ENCODE assay signal across 8 mouse cellular contexts in the genomic region with DNA sequence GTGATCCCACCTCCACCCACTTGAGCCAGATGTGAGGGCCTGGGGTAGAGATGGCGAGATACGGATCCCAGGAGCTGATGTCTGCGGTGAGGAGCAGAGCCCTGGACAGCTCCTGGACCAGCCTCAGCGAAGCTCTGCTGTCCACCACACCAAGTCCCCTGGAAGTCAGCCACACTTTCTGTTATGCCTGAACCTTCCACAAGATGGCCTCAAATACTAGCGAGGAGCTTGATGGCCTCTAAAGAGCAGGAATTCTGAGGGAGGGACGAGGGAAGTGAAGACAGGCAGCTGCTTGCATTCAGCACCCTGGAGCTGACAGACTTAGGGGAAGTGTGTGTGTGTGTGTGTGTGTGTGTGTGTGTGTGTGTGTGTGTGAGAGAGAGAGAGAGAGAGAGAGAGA. TPM values are rescaled to one million over a fixed set of nuclear protein-coding genes. Genes with fewer than 3 reads are reported as not detected.
A peak's percentile ranks its signal among the peaks of the same experiment; 100 is the strongest.
DNase-seq lines count a peak whose midpoint lies in the region; ATAC-seq and TF ChIP-seq lines count a peak whose summit lies in the region.

No protein-coding gene starts in this region.

- peak; percentile 86 for ATAC-seq in limb, embryonic 14.5 days (ENCODE audit: low FRiP score, low read depth)
- ATAC-seq in midbrain, postnatal 0 days (ENCODE audit: low FRiP score): peak; percentile 64

- no peaks in the 10 kb centered on the region for H3K9me3 ChIP-seq in heart, embryonic 10.5 days
- no peaks in the 10 kb centered on the region for H3K9me3 ChIP-seq in limb, embryonic 14.5 days (ENCODE audit: control insufficient read depth, low read length)
- no peaks in the 10 kb centered on the region for H3K9me3 ChIP-seq in midbrain, postnatal 0 days (ENCODE audit: low read length)

- H3K79me3 ChIP-seq in C2C12 (ENCODE audit: low read depth): no peaks in the 10 kb centered on the region

- no peaks in the 10 kb centered on the region for H3K36me3 ChIP-seq in C2C12 (ENCODE audit: control insufficient read depth, insufficient read depth)
- no peaks in the 10 kb centered on the region for H3K36me3 ChIP-seq in heart, embryonic 10.5 days
- H3K36me3 ChIP-seq in limb, embryonic 14.5 days (ENCODE audit: control insufficient read depth, insufficient read depth, low read length): no peaks in the 10 kb centered on the region
- H3K36me3 ChIP-seq in midbrain, postnatal 0 days (ENCODE audit: insufficient read depth, low read length): no peaks in the 10 kb centered on the region

- H3ac ChIP-seq in C2C12 (ENCODE audit: control insufficient read depth, insufficient read length, low read depth): no peak overlapping the region

- peaks cover 41% of the 10 kb centered on the region for H3K4me1 ChIP-seq in heart, embryonic 10.5 days
- H3K4me1 ChIP-seq in limb, embryonic 14.5 days (ENCODE audit: control insufficient read depth, insufficient read depth, low read length): peaks cover 4% of the 10 kb centered on the region; the same call in 1 of the 2 replicates
- peaks cover 6% of the 10 kb centered on the region; the same call in 1 of the 2 replicates for H3K4me1 ChIP-seq in midbrain, postnatal 0 days (ENCODE audit: insufficient read depth, low read length)

- H3K9ac ChIP-seq in limb, embryonic 14.5 days (ENCODE audit: low read depth, low read length, severe bottlenecking): peak overlapping the region; percentile 1; the same call in 1 of the 2 replicates
- H3K9ac ChIP-seq in midbrain, postnatal 0 days (replicated peaks; ENCODE audit: low read length, poor library complexity, severe bottlenecking): peak overlapping the region; percentile 50; the same call in 1 of the 2 replicates

- peak overlapping the region; percentile 50 for H3K4me2 ChIP-seq in limb, embryonic 14.5 days (replicated peaks; ENCODE audit: low read depth, low read length, severe bottlenecking)
- peak overlapping the region; percentile 54 for H3K4me2 ChIP-seq in midbrain, postnatal 0 days (ENCODE audit: low read depth, low read length, poor library complexity, severe bottlenecking)

- TF ChIP-seq CTCF in C2C12 (IDR thresholded peaks at IDR 0.05; ENCODE audit: control insufficient read depth, insufficient read depth, insufficient read length): peak; percentile 36
- peak; percentile 82 for TF ChIP-seq CTCF in brain, embryonic 14.5 days (IDR thresholded peaks at IDR 0.05; ENCODE audit: borderline replicate concordance, extremely low read depth, insufficient read depth, insufficient read length)
- TF ChIP-seq CTCF in midbrain, postnatal 0 days (IDR thresholded peaks at IDR 0.05): peak; percentile 94

- H3K79me2 ChIP-seq in C2C12 (ENCODE audit: control insufficient read depth, insufficient read depth): no peaks in the 10 kb centered on the region

- no peak overlapping the region for H3K4me3 ChIP-seq in C2C12 (ENCODE audit: insufficient read depth, poor library complexity, severe bottlenecking)
- peak overlapping the region; percentile 53 for H3K4me3 ChIP-seq in heart, embryonic 10.5 days
- H3K4me3 ChIP-seq in limb, embryonic 14.5 days (replicated peaks; ENCODE audit: low read length): peak overlapping the region; percentile 33
- H3K4me3 ChIP-seq in midbrain, postnatal 0 days (ENCODE audit: low read depth, low read length): peak overlapping the region; percentile 35

- H3K27ac ChIP-seq in heart, embryonic 10.5 days: no peak overlapping the region
- no peak overlapping the region for H3K27ac ChIP-seq in limb, embryonic 14.5 days (replicated peaks; ENCODE audit: low read depth, low read length)
- H3K27ac ChIP-seq in midbrain, postnatal 0 days (ENCODE audit: low read depth, low read length): no peak overlapping the region

- DNase-seq in brain, embryonic 14.5 days (ENCODE audit: low read depth): peak; percentile 95
- peak; percentile 14 for DNase-seq in fat pad, adult 2 months (ENCODE audit: extremely low read depth, low read depth, low spot score)
- peak; percentile 92 for DNase-seq in heart, embryonic 10.5 days (ENCODE audit: low spot score)
- peak; percentile 85 for DNase-seq in kidney, adult 9 months
- DNase-seq in limb, embryonic 14.5 days (ENCODE audit: low spot score): peak; percentile 91
- DNase-seq in midbrain, postnatal 0 days (ENCODE audit: low spot score): peak; percentile 95
- peak; percentile 80 for DNase-seq in telencephalon, adult 2 months (ENCODE audit: low read depth, low spot score)

- WGBS in heart, embryonic 10.5 days: under 1% methylated on average over 6 of the region's 6 CpGs
- 0% methylated on average over 6 of the region's 6 CpGs for whole genome bisulfite sequencing in limb, embryonic 14.5 days
- WGBS in midbrain, postnatal 0 days: 0% methylated on average over 6 of the region's 6 CpGs

- H3K27me3 ChIP-seq in C2C12 (ENCODE audit: control insufficient read depth, insufficient read depth, insufficient read length): no peaks in the 10 kb centered on the region
- peaks cover 64% of the 10 kb centered on the region for H3K27me3 ChIP-seq in heart, embryonic 10.5 days (ENCODE audit: insufficient read depth, poor library complexity, severe bottlenecking)
- peaks cover 33% of the 10 kb centered on the region for H3K27me3 ChIP-seq in limb, embryonic 14.5 days (ENCODE audit: control insufficient read depth, insufficient read depth, low read length)
- peaks cover 23% of the 10 kb centered on the region for H3K27me3 ChIP-seq in midbrain, postnatal 0 days (ENCODE audit: insufficient read depth, low read length)

- TF ChIP-seq POLR2A in brain, embryonic 14.5 days (IDR thresholded peaks at IDR 0.05; ENCODE audit: borderline replicate concordance, extremely low read depth, insufficient read depth, insufficient read length, poor library complexity, severe bottlenecking): no peak
- no peak for TF ChIP-seq POLR2A in limb, embryonic 14.5 days (IDR thresholded peaks at IDR 0.05; ENCODE audit: borderline replicate concordance, extremely low read depth, insufficient read depth, insufficient read length)

TF ChIP-seq in C2C12, 6 proteins besides CTCF, POLR2A, EP300 and RAD21:
- TF ChIP-seq MAX (IDR thresholded peaks at IDR 0.05): no peak
- TF ChIP-seq FOSL1 (IDR thresholded peaks at IDR 0.05; ENCODE audit: insufficient read depth, low read length, poor library complexity, severe bottlenecking): no peak
- TF ChIP-seq USF1 (IDR thresholded peaks at IDR 0.05; ENCODE audit: low read depth): no peak
- TF ChIP-seq MYOG (IDR thresholded peaks at IDR 0.05; ENCODE audit: control insufficient read depth, extremely low read depth, insufficient read length): no peak
- no peak for TF ChIP-seq CEBPB (IDR thresholded peaks at IDR 0.05; ENCODE audit: low read depth)
- no peak for TF ChIP-seq MYOD1 (IDR thresholded peaks at IDR 0.05; ENCODE audit: control insufficient read depth, insufficient read length, low read depth)

RNA-seq across cellular contexts. Expression of a gene that starts 0.9 kb away (rescaled TPM):
- not detected for polyA plus RNA-seq in C2C12 (2012; fragmentation: generic; extraction: Trizol)
- polyA plus RNA-seq in brain, embryonic 14.5 days (2012; rRNA removed): 0.15 and 0.30 TPM in 2 replicates
- not detected in 2 replicates for polyA plus RNA-seq in heart, embryonic 10.5 days (2016; fragmentation: Nextera tagmentation; extraction: Ambion mirVana)
- polyA plus RNA-seq in limb, embryonic 14.5 days (2012; rRNA removed): 0.18 and 0.36 TPM in 2 replicates
- polyA plus RNA-seq in limb, embryonic 14.5 days (2014; fragmentation: Nextera tagmentation; extraction: Ambion mirVana): not detected in 2 replicates
- 3.0 TPM in 1 of 2 replicates, not detected in the other for total RNA-seq in midbrain, postnatal 0 days (2014; rRNA removed)
- polyA plus RNA-seq in midbrain, postnatal 0 days (2015; fragmentation: Nextera tagmentation; extraction: Ambion mirVana): 0.30 TPM in 1 of 2 replicates, not detected in the other

RNA-seq across cellular contexts. Expression of a gene that starts 1.1 kb away (rescaled TPM):
- 0.23 TPM for polyA plus RNA-seq in C2C12 (2012; fragmentation: generic; extraction: Trizol)
- 0.40 and 0.74 TPM in 2 replicates for polyA plus RNA-seq in brain, embryonic 14.5 days (2012; rRNA removed)
- 1.3 and 1.6 TPM in 2 replicates for polyA plus RNA-seq in heart, embryonic 10.5 days (2016; fragmentation: Nextera tagmentation; extraction: Ambion mirVana)
- 16.6 and 22.4 TPM in 2 replicates for polyA plus RNA-seq in limb, embryonic 14.5 days (2012; rRNA removed)
- 4.3 and 6.9 TPM in 2 replicates for polyA plus RNA-seq in limb, embryonic 14.5 days (2014; fragmentation: Nextera tagmentation; extraction: Ambion mirVana)
- total RNA-seq in midbrain, postnatal 0 days (2014; rRNA removed): 0.42 and 0.71 TPM in 2 replicates
- polyA plus RNA-seq in midbrain, postnatal 0 days (2015; fragmentation: Nextera tagmentation; extraction: Ambion mirVana): 0.57 and 0.59 TPM in 2 replicates

RNA-seq across cellular contexts. Expression of a gene that starts 43.5 kb away (rescaled TPM):
- 60.3 TPM for polyA plus RNA-seq in C2C12 (2012; fragmentation: generic; extraction: Trizol)
- 132 and 152 TPM in 2 replicates for polyA plus RNA-seq in brain, embryonic 14.5 days (2012; rRNA removed)
- 155 and 166 TPM in 2 replicates for polyA plus RNA-seq in heart, embryonic 10.5 days (2016; fragmentation: Nextera tagmentation; extraction: Ambion mirVana)
- 162 and 190 TPM in 2 replicates for polyA plus RNA-seq in limb, embryonic 14.5 days (2012; rRNA removed)
- polyA plus RNA-seq in limb, embryonic 14.5 days (2014; fragmentation: Nextera tagmentation; extraction: Ambion mirVana): 98.6 and 111 TPM in 2 replicates
- total RNA-seq in midbrain, postnatal 0 days (2014; rRNA removed): 110 and 119 TPM in 2 replicates
- 172 and 188 TPM in 2 replicates for polyA plus RNA-seq in midbrain, postnatal 0 days (2015; fragmentation: Nextera tagmentation; extraction: Ambion mirVana)

RNA-seq across cellular contexts. Expression of a gene that starts 45.3 kb away (rescaled TPM):
- polyA plus RNA-seq in C2C12 (2012; fragmentation: generic; extraction: Trizol): 0.06 TPM
- 0.04 and 0.11 TPM in 2 replicates for polyA plus RNA-seq in brain, embryonic 14.5 days (2012; rRNA removed)
- polyA plus RNA-seq in heart, embryonic 10.5 days (2016; fragmentation: Nextera tagmentation; extraction: Ambion mirVana): not detected in 2 replicates
- polyA plus RNA-seq in limb, embryonic 14.5 days (2012; rRNA removed): 0.69 and 0.74 TPM in 2 replicates
- 0.14 and 0.28 TPM in 2 replicates for polyA plus RNA-seq in limb, embryonic 14.5 days (2014; fragmentation: Nextera tagmentation; extraction: Ambion mirVana)
- total RNA-seq in midbrain, postnatal 0 days (2014; rRNA removed): 0.22 TPM in 1 of 2 replicates, not detected in the other
- not detected in 2 replicates for polyA plus RNA-seq in midbrain, postnatal 0 days (2015; fragmentation: Nextera tagmentation; extraction: Ambion mirVana)

Comparison
In these comparisons a context has a peak if more than half of its experiments do, and no peak if none do; other contexts are left out.
1. CTCF ChIP-seq: peak in every context shown above with its lines; median percentile 94 in midbrain, postnatal 0 days; 82 in brain, embryonic 14.5 days; 36 in C2C12.
2. DNase-seq: peak in every context shown above with its lines; median percentile 95 in brain, embryonic 14.5 days; 95 in midbrain, postnatal 0 days; 92 in heart, embryonic 10.5 days; 91 in limb, embryonic 14.5 days; 85 in kidney, adult 9 months; 80 in telencephalon, adult 2 months; 14 in fat pad, adult 2 months.